Mouse (Mus musculus): Measurements from ENCODE around the gene Lrfn2.

DNA sequence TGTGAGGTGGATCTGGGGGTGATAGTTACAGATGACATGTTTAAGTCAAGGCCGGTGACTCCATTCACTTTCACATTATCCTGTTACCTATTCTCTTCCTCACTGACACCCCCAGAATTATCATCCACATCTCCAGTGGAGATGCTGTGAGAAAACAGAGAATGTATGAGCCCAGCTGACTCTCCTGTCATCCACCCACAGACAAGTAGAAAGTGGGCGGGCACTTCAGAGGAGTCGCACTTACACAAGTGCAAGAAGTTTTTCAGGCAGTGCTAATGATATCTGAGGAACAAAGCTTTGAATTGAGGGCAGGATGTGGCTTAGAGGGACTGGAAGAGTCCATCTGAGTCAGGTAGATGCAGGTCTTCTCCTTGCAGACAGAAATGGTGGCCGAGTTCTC lies 152.9 kb downstream of the Lrfn2 start:
- TF ChIP-seq CTCF (IDR thresholded peaks at IDR 0.05; ENCODE audit: borderline replicate concordance, extremely low read depth, insufficient read depth, insufficient read length) (no peak), POLR2A (IDR thresholded peaks at IDR 0.05; ENCODE audit: borderline replicate concordance, extremely low read depth, insufficient read depth, insufficient read length, poor library complexity, severe bottlenecking) (no peak)
